Mouse (Mus musculus): ENCODE measurements around the gene Mboat7.

Mboat7 gene

DNA sequence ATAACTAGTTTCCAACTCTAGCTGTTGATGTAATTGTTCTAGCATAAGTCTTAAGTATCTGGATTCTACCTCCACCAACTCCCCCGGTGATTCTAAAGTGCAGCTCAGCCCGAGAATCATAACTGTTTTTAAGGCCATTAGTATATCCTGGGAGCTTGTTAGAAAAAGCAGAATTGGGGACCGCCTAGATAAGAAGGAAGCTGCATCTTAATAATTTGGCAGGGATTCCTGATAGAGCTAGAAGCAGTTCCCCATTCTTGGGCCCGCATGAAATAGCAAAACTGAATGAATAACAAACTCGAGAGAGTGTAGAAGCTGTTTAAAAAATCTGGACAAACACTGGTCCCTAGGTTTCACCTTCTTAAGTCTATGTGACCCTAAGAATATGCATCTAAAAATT lies 49.9 kb downstream of the Mboat7 start:
- DNase-seq (ENCODE audit: low read depth), result no peak

DNA sequence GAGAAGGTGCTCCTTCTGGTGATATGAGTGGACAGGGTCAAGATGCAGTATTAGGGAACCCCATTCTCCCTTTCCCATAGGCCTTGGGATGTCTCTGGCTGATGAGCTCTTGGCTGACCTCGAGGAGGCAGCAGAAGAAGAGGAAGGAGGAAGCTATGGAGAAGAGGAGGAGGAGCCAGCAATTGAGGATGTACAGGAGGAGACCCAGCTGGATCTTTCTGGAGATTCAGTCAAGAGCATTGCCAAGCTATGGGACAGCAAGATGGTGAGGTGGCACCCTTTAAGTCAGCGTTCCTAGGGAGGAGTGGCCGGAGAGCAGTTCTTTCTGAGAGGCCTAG lies 62.9 kb downstream of the Mboat7 start:
- DNase-seq (ENCODE audit: low read depth), result no peak

- DNase-seq (ENCODE audit: low read depth), result peak; percentile 96
Observed at GRCm38 (mm10) chr7:3629543-3630477, 63.5 kb downstream of the Mboat7 start, which contains the start of the genes Tfpt and Prpf31. Tfpt (minus strand) TSS chr7:3629929. Prpf31 (plus strand) TSS chr7:3629985.

- DNase-seq (ENCODE audit: low read depth), result no peak
Observed at GRCm38 (mm10) chr7:3629030-3629429, 64.3 kb downstream of the Mboat7 start.

Measured in c-Kit-positive CD71-positive TER-119-negative erythroid progenitor cells, embryonic 14.5 days (primary cell).